Mouse (Mus musculus) heart, embryonic 15.5 days (tissue): Measurements from ENCODE around the gene Pcolce. TPM values are rescaled to one million over a fixed set of nuclear protein-coding genes. Genes with fewer than 3 reads are reported as not detected.
"Not testable (repeated sequence)": the region's sequence is repeated elsewhere in the genome, so short reads cannot be mapped to it uniquely, and the experiment has no call there.

Experiments
- ATAC-seq: fragments of 200-750 bp; cut with Nextera tagmentation; replicated peaks from 2 replicates; pipeline ENCODE4 v1.8.0; 2017; ENCODE audit warnings: low read depth, moderate TSS enrichment; ENCODE audit not compliant: insufficient number of reproducible peaks, insufficient read depth, low FRiP score
- H3K27ac ChIP-seq: fragments of 300-500 bp; sonication (generic); 2 replicates; pipeline ENCODE4 v1.5.1; 2015; ENCODE audit warnings: mild to moderate bottlenecking, inconsistent platforms
- H3K27me3 ChIP-seq: fragments of 300-500 bp; sonication (generic); 2 replicates; pipeline ENCODE4 v1.6.1; 2015; ENCODE audit warnings: inconsistent platforms
- H3K36me3 ChIP-seq: fragments of 300-500 bp; sonication (generic); 2 replicates; pipeline ENCODE4 v1.6.1; 2015; ENCODE audit warnings: mild to moderate bottlenecking, inconsistent platforms
- H3K4me1 ChIP-seq: fragments of 300-500 bp; sonication (generic); replicated peaks from 2 replicates; pipeline ENCODE4 v1.6.1; 2015; ENCODE audit warnings: inconsistent platforms
- H3K4me2 ChIP-seq: fragments of 300-500 bp; sonication (generic); 2 replicates; pipeline ENCODE4 v1.6.1; 2015; ENCODE audit warnings: inconsistent platforms, mild to moderate bottlenecking, moderate library complexity
- H3K4me3 ChIP-seq: fragments of 300-500 bp; sonication (generic); 2 replicates; pipeline ENCODE4 v1.5.1; 2015; ENCODE audit warnings: mild to moderate bottlenecking, inconsistent platforms
- H3K9ac ChIP-seq: fragments of 300-500 bp; sonication (generic); 2 replicates; pipeline ENCODE4 v1.6.1; 2015; ENCODE audit warnings: mild to moderate bottlenecking, inconsistent platforms
- H3K9me3 ChIP-seq: fragments of 300-500 bp; sonication (generic); replicated peaks from 2 replicates; pipeline ENCODE4 v1.6.1; 2016; ENCODE audit warnings: inconsistent platforms
- WGBS: fragments of 180-500 bp; shearing (Covaris S2); methylation state at CpG from one replicate; pipeline ENCODE4 v1.1.7; 2015; ENCODE audit warnings: mixed read lengths; 5-methylcytosine and 5-hydroxymethylcytosine counted together
- polyA plus RNA-seq: library from polyadenylated mRNA; unstranded; fragments of >200 nt; fragmentation: Nextera tagmentation; extraction: Ambion mirVana; gene quantifications from 2 replicates; pipeline ENCODE4 v1.2.1, GENCODE M21; 2015

The Pcolce gene
- polyA plus RNA-seq, 1 experiment from 2014 or later: 117 TPM

DNA sequence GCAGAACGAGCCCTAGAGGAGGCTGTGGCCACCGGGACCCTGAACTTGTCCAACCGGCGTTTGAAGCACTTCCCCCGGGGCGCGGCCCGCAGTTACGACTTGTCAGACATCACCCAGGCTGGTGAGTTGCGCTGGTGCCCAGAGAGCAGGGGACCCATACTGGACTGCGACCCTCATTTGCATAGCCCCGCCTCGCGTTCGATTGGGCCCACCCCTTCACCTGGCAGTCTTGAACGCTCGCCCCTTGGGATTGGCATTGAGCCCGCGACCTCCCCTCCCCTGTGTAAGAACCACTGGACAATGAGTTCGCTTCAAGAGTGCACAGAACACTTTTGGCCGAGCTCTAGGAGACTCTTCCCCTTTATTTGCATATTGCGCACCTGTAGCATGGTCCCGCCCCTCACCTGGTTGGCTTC is 15.7 kb upstream of the Pcolce start:
- Histone ChIP-seq H3K4me2 (peak overlapping the region; percentile 89), H3K9me3 (no peaks in the 10 kb centered on the region), H3K9ac (peak overlapping the region; percentile 88), H3K4me1 (peaks cover 34% of the 10 kb centered on the region), H3K36me3 (peaks cover 8% of the 10 kb centered on the region; the same call in 1 of the 2 replicates), H3K4me3 (peak overlapping the region; percentile 93), H3K27me3 (no peaks in the 10 kb centered on the region), H3K27ac (peak overlapping the region; percentile 94)
- under 1% methylated on average over 23 of the region's 23 CpGs for WGBS
- peak; percentile 11 for ATAC-seq

DNA sequence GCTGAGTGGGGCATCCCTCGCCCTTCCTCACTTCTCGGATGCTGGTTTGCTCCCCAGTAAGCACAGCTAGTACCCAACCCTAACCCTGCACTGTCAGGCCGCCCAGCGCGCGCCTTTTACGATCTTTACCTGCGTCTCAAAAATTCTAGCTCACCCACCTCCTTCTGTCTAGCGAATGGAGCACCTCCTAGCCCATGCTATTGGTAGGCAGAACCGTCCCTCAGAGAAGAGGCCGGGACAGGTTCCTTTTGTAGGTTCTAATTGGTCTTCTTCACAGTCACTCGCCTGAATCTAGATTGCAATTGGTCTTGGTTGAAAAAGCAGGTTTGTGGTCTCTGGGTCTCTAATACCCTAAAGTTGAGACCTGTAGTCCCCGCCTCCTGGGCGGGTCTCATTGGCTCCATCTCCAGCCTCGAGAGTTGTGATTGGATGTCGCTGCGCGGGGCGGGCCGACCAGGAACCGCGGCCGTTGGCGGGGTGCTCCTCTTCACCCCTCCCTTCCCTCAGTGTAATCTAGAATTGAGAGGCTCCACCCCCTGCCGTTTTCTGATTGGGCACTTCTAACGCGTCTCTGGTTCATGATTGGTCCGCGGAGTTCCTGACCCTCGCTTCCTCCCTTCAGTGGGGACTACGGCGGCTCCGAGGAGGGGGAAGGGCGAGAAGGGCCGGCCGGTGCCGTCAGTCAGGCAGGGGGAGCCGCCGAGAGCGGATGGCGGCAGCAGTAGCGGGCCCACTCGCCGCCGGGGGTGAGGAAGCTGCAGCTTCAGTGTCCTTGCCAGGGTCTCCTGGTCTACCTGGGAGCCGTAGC is 15.1 kb upstream of the Pcolce start, which contains the start of the genes Fbxo24, Lrch4 and Gm20605:
Gene Fbxo24 (minus strand): TSS at position 505 of the 808 bp plus-strand sequence.
Gene Lrch4 (plus strand): TSS at position 624 of the 808 bp plus-strand sequence.
Gene Gm20605 (plus strand): TSS at position 678 of the 808 bp plus-strand sequence.
- no peaks in the 10 kb centered on the region for H3K27me3 ChIP-seq
- H3K9ac ChIP-seq: peak within 1 kb of the TSS; percentile 88
- H3K27ac ChIP-seq: peak within 1 kb of the TSS; percentile 94
- peak within 1 kb of the TSS; percentile 93 for H3K4me3 ChIP-seq
- H3K4me2 ChIP-seq: peak within 1 kb of the TSS; percentile 89
- H3K9me3 ChIP-seq: no peaks in the 10 kb centered on the region
- peaks cover 2% of the 10 kb centered on the region; the same call in 1 of the 2 replicates for H3K36me3 ChIP-seq
- under 1% methylated on average over 46 of the region's 46 CpGs for WGBS
- peaks cover 34% of the 10 kb centered on the region for H3K4me1 ChIP-seq
- ATAC-seq: peak; percentile 97

DNA sequence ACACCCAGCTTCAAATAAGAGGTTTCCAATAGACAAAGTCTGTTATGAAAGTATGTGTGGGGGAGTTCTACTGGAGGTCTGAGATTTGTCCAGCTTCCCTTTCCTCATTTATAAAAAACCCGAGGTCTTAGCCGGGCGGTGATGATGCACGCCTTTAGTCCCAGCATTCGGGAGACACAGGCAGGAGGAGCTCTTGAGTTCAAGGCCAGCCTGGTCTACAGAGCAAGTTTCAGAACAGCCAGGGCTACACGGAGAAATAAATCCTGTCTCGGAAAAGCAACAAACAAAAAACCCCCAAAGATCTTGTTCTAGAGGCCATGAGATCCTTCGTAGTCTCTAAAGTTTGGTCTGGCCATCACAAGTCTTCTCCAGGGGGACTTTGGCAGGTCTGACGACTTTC is 14.4 kb upstream of the Pcolce start:
- Histone ChIP-seq H3K36me3 (no peaks in the 10 kb centered on the region), H3K27ac (peak overlapping the region; percentile 92), H3K9ac (peak overlapping the region; percentile 71), H3K4me2 (peak overlapping the region; percentile 84), H3K4me3 (peak overlapping the region; percentile 93), H3K4me1 (peaks cover 34% of the 10 kb centered on the region), H3K27me3 (no peaks in the 10 kb centered on the region), H3K9me3 (no peaks in the 10 kb centered on the region)
- no peak for ATAC-seq
- WGBS: 4% methylated on average over 9 of the region's 9 CpGs

DNA sequence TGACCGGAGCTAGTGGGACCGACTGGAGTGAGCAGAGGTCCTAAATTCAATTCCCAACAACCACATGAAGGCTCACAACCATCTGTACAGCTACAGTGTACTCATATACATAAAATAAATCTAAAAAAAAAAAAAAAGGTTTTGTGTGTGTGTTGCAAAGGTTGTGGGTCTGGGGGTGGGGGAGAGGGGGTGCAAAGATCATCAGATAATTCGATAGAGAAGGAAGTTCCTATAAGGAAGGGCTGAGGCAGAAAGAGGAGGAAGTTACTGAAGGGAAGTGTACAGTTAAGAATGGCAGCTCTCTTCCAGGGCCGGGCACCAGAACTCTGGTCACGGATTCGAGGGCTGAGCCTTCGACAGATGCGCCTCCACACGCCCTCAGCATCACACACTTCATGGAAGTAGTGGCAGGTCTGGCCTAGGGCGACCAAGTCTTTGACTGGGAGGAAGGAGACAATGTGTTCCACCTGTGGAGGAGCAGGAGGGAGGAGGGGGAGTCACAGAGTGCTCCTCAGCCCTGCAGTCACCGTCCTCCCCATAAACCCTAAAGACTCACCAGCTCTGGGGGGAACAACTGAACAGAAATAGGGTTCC is 10.4 kb upstream of the Pcolce start:
- Histone ChIP-seq H3K4me3 (no peak overlapping the region), H3K36me3 (no peaks in the 10 kb centered on the region), H3K4me1 (peaks cover 7% of the 10 kb centered on the region), H3K9ac (no peak overlapping the region), H3K4me2 (no peak overlapping the region), H3K27me3 (no peaks in the 10 kb centered on the region), H3K27ac (no peak overlapping the region), H3K9me3 (no peaks in the 10 kb centered on the region)
- 63% methylated on average over 11 of the region's 11 CpGs for WGBS
- no peak for ATAC-seq

DNA sequence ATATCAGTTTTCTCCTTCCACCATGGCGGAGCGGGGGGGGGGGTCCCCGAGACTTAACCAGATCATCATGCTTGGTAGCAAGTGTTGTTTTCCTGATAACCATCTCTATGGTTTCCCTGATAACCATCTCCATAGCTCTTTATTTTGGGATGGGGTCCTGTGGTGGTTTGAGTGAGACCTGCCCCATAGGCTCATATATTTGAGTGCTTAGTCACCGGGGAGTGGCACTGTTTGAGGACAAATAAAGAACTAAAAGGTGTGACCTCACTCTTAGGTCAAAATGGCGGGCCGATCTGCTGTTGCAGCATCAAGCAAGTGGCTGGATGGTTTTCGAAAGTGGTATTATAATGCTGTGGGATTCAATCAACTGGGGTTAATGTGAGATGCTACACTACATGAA is 1.8 kb upstream of the Pcolce start:
- Histone ChIP-seq H3K9ac (no peak overlapping the region), H3K27me3 (no peaks in the 10 kb centered on the region), H3K27ac (no peak overlapping the region), H3K4me2 (no peak overlapping the region), H3K4me3 (no peak overlapping the region), H3K4me1 (peaks cover 30% of the 10 kb centered on the region), H3K9me3 (no peaks in the 10 kb centered on the region), H3K36me3 (no peaks in the 10 kb centered on the region)
- no peak for ATAC-seq
- WGBS: 87% methylated on average over 7 of the region's 7 CpGs

DNA sequence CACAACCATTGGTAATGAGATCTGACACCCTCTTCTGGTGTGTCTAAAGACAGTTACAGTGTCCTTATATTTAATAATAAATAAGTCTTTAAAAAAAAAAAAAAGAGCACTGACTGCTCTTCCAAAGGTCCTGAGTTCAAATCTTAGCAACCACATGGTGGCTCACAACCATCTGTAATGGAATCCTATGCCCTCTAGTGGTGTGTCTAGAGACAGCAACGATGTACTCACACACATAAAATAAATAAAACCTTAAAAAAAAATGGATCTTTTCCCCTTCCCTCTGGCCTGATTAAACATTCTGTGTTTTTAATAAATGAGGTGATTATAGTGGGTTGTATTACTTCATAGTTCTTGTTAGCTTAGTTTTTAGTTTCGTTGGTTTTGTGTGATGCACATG is 1.3 kb upstream of the Pcolce start:
- 90% methylated on average over 2 of the region's 2 CpGs for WGBS
- not testable (repeated sequence) for H3K36me3 ChIP-seq, ATAC-seq, H3K27ac ChIP-seq, H3K9ac ChIP-seq, H3K4me3 ChIP-seq, H3K27me3 ChIP-seq, H3K4me2 ChIP-seq, H3K9me3 ChIP-seq
- peaks cover 35% of the 10 kb centered on the region for H3K4me1 ChIP-seq

DNA sequence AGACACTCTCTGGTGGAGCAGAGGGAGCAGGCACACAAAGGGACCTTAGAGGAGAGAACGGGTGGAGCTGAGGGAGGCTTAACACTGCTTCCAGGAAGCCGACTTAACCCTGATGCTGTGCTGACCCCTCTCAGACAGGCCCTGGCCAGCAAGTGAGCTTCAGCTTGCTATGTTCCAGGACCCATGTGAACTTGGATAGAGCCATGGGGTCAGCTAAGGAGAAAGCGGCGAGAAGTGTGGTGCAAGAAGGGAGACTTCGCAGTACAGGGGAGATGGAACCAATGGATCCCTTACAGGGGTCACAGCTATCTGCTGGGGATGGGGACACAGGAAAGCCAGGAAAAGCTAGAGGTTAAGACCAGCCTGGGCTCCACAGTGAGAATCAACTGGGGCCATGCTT is 508 bp downstream of the Pcolce start:
- no peak for ATAC-seq

DNA sequence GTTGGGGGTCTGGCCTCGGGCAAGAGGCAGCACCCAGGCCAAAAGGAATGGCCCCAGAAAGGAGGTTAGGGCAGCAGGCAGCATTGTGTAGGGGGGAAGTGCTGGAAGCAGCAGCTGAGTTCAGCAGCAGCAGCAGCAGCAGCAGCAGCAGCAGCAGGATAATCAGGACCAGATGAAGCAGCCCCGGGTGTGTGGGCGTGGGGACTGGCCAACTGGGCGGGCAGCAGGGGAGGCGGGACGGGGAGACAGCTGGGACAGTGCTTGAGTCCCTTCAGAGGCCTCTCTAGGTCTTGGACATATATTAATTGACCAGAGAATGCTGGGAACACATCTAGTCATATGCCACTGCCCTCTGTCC is 2.4 kb downstream of the Pcolce start:
- Histone ChIP-seq H3K36me3 (peaks cover 13% of the 10 kb centered on the region; the same call in 1 of the 2 replicates), H3K27me3 (no peaks in the 10 kb centered on the region), H3K4me2 (peak overlapping the region; percentile 60), H3K27ac (peak overlapping the region; percentile 90), H3K4me1 (peaks cover 53% of the 10 kb centered on the region), H3K9me3 (no peaks in the 10 kb centered on the region), H3K4me3 (peak overlapping the region; percentile 45), H3K9ac (peak overlapping the region; percentile 40)
- ATAC-seq: peak; percentile 64
- 7% methylated on average over 6 of the region's 6 CpGs for WGBS

More for the DNA sequence above, 508 bp downstream of the Pcolce start:
- Histone ChIP-seq H3K36me3 (no peaks in the 10 kb centered on the region), H3K4me1 (peaks cover 50% of the 10 kb centered on the region), H3K4me2 (no peak overlapping the region), H3K9ac (no peak overlapping the region), H3K27me3 (no peaks in the 10 kb centered on the region), H3K4me3 (no peak overlapping the region), H3K9me3 (no peaks in the 10 kb centered on the region), H3K27ac (no peak overlapping the region)
- WGBS: 76% methylated on average over 5 of the region's 5 CpGs

DNA sequence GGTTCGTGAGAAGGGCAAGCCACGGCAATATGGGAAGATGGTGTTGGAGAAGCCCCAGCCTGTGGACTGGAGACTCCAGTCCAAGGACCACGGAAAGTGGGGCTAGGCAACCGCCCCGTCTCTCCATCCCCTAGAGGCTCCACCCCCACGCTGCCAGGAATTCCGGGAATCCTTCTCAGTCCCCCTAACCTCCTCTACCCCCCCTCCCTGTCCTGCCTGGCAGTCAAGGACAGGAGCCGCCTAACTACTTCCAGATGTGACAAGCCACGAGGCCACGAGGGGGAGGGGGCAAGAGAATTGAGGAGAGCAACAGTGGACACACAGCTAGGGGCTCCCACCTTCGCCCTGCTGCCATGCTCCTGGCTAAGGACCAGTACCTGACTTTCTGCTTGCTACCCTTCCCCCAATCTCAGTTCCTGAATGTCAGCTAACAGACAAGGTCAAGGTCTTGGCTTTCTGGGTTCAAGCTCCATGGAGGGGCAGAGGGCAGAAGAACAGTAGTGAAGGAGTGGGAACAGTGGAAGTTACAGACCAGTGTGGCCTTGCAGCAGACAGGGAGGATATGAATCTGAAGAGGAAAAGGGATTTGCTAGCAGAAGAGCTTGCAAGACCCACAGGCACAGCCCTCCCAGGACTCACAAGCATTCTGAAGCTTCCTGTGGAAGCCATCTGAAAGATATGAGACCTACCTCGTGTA is 2.9 kb downstream of the Pcolce start:
- Histone ChIP-seq H3K9me3 (no peaks in the 10 kb centered on the region), H3K4me2 (peak overlapping the region; percentile 60), H3K9ac (peak overlapping the region; percentile 40), H3K27ac (peak overlapping the region; percentile 90), H3K27me3 (no peaks in the 10 kb centered on the region), H3K36me3 (peaks cover 17% of the 10 kb centered on the region; the same call in 1 of the 2 replicates), H3K4me3 (peak overlapping the region; percentile 45), H3K4me1 (peaks cover 53% of the 10 kb centered on the region)
- ATAC-seq: peak; percentile 74
- 6% methylated on average over 11 of the region's 12 CpGs for WGBS

DNA sequence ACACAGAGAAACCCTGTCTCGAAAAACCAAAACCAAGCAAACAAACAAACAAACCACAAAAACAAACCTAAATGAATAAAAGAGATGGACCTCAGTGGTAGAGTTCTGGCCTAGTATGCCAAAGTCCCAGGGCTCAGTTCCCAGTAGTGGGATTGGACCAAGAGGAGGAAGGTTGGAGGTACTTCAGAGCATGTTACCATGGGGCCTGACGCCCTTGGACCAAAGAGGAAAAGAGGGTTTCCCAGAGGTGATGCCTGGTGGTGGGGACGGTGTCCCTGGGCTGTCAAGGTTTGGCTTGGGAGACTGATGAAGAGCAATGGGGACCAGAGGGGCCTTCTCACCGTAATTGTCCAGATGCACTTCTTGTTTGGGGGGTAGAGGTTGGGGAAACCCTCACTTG is 3.5 kb downstream of the Pcolce start:
- WGBS: 59% methylated on average over 4 of the region's 4 CpGs
- H3K27ac ChIP-seq: peak overlapping the region; percentile 90
- H3K4me1 ChIP-seq: peaks cover 53% of the 10 kb centered on the region
- H3K9ac ChIP-seq: peak overlapping the region; percentile 40
- peaks cover 21% of the 10 kb centered on the region; the same call in 1 of the 2 replicates for H3K36me3 ChIP-seq
- H3K4me3 ChIP-seq: peak overlapping the region; percentile 45
- H3K4me2 ChIP-seq: peak overlapping the region; percentile 60
- ATAC-seq: no peak
- H3K9me3 ChIP-seq: no peaks in the 10 kb centered on the region
- no peaks in the 10 kb centered on the region for H3K27me3 ChIP-seq

DNA sequence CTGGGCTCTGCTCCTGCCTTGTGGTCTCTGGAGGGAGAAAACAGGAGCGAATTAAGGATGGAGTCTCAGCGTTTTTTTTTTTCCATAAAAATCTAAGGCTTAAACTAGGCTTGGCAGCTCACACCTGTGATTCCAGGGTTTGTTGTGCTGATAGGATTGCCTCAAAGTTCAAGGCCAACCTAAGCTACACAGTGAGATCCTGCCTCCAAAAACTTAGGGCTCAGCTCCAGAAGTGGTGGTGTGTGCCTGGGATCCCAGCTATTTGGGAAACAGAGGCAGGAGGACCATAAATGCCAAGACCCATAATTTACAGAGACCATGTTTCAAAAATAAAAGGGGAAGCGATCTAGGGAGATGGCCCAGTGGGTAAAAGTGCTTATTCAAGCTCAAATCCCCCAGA is 4.3 kb downstream of the Pcolce start:
- Histone ChIP-seq H3K4me1 (peaks cover 53% of the 10 kb centered on the region), H3K27ac (no peak overlapping the region), H3K4me2 (no peak overlapping the region), H3K9me3 (no peaks in the 10 kb centered on the region), H3K9ac (no peak overlapping the region; the same call in 1 of the 2 replicates), H3K4me3 (no peak overlapping the region), H3K27me3 (no peaks in the 10 kb centered on the region), H3K36me3 (peaks cover 21% of the 10 kb centered on the region; the same call in 1 of the 2 replicates)
- ATAC-seq: no peak
- 62% methylated on average over 3 of the region's 3 CpGs for WGBS
